Mouse (Mus musculus): ENCODE data around the gene Adra1b.

DNA sequence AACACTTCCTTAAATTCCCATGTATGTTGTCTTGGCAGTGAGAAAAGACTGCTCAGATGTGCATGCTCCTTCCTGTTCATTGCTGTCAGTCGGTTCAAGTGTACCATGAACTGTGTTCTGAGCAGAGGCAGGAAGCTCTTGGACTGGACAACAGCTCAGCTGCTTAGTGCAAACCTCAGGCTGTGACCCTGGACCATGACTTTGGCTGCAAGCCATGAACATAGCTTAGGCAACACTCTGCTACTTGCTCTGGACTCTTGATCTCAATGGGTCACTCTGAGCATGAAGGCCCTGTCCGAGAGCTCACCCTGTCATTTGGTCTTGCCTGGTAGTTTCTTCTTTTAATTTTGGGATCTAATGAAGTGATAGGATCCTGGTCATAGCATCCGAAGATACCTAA lies 9.6 kb downstream of the Adra1b start:
- no peak for TF ChIP-seq CTCF (conservative IDR thresholded peaks at IDR 0.05; ENCODE audit: insufficient read depth, insufficient read length, low read depth, low read length)
- TF ChIP-seq POLR2A (IDR thresholded peaks at IDR 0.05; ENCODE audit: low read depth, low read length): no peak
